Mouse (Mus musculus) thymus, postnatal 25 days (tissue): Measurements from ENCODE around the gene Adgrv1.

ENCODE experiments used
- DNase-seq: peaks from one replicate; pipeline ENCODE4 v3.0.0; 2022

The Adgrv1 gene

DNA sequence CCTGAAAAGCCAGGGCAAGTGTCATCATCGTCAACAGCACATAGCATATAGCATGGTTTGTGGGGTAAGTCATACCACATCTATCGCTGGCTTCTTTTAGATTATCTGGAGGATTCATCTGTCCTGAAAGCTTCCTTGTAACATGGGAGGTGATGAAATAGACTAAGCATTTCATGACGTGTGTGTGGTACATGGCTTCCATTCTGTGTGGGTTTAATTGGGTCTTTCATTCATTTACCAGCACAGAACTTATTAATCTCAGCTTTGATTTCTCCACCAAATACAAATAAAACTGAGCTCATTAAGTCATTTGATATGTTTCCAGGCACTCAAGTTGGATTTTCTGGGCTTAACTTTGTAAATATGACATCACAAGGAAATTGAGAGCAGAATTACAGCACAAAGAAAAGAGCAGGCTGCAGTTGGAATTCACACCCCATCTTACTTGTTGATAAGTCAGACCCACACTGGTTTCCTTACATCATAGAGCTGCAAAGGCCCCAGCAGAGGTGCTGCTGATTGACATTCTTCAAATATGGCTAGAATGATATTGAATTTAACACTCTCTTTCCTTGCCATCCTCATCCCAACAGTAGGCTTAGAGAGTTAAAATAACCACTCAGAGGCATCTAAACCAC, 396.1 kb downstream of the Adgrv1 start:
- DNase-seq, result no peak

DNA sequence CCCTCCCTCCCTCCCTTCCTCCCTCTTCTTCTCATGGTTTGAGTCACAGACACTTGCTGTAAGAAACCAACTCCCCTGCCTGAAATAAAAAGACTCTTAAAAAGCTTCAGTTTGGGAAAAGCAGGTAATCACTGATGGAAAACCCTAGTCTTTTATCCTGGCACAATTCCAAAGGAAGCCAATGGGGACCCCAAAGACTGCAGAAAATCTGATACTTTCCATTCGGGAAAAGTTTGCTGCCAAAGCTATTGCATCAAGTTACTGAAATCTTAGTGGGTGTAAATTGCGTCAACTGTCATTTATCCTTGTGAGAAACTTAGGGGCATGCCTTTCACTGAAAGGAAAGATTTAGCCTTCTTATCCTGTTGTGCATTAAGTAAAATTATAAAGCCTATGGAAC, 398.9 kb downstream of the Adgrv1 start:
- DNase-seq, result no peak

DNA sequence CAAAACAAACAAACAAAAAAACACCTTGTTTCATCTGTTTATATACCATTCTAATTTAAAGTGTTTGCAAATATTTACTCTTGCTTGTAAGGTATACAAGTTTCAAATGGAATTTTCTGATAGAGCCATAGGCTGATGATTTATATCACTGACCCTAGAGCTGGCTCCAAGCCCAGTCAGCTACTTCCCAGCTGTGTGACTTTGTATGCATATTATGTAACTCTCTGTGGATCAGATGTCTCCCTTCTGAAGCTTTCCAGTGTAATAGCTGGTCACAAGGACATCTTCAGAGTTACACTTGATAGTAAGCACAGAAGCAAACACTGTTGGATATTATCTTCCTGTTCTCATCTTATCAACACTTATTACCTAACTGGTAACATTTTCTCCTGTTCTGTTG, 400.1 kb downstream of the Adgrv1 start:
- DNase-seq, result no peak

DNA sequence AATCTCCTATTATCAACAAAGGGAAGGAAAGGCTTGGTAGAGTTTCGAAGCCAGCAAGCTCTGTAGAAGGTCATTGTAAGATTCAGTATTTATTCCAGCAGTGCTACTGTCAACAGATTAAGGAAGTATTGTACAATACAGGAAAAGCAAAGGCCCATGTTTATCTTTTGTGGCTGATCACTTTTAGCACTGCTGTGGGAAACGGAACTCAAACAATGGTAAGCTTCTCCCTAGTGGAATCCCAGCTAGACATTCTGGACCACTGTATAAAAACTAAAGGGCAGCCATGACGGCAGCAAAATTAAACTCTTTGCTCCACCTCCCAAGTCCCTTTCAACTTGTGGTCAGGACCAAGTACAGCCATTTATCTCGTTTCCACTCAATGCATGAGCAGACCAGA, 402.8 kb downstream of the Adgrv1 start:
- DNase-seq, result no peak

DNA sequence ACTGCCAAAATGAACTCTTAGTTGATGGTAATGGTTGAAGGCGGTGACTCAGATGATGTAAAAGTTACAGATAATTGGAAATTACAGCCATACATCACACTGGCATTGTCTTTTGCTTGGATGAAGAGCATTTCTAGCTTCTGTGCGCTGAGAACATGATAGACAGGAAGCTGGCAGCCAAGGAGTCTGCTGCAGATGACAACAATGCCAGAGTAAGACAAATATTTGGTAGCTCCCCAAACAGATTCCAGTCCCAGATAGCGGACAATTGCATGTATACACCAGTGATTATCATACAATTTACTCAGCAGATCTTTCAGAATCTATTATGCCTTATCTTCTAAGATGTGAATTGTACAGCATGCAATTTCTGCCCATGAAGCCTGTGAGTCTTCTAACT, 409.2 kb downstream of the Adgrv1 start:
- no peak for DNase-seq

DNA sequence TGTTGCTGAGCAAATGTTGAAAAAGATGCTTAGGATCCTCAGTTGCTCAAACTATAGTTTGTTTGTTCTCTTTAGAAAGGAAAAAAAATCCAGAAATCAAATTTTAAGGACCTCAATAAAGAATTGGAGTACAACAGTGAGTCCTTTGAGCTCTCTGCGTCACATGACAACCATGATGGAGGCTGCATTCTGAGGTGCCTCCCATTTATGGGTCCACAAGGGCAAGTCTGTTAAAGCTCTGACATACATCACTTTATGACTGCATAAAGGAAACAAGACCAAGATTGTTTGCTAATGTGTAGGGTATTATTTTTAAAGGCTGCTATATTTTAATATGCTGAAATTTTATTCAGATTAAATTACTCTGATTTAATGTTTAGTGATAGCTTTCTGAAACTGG, 410.6 kb downstream of the Adgrv1 start:
- DNase-seq, result no peak

DNA sequence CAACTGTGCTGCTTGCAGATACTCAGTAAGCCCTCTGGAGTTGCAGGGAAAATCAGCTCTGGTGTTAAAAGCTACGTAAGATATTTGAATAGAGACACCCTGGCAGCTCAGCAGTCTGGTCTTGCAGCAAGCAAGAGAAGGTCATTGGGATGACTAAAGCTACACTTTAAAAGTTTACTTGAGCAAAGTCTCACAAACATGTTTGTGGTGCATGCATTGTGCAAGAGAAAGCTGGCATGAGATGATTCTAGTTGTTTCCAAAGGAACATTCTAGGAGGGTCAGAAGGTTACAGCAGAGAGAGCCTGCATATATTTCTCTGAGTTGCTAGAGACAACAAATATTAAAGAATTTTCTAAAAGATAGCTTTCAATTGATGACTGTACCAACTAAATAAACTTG, 421.5 kb downstream of the Adgrv1 start:
- no peak for DNase-seq

GRCm38 (mm10) chr13:81210516-81210915, 422.4 kb downstream of the Adgrv1 start:
- DNase-seq, result no peak

DNA sequence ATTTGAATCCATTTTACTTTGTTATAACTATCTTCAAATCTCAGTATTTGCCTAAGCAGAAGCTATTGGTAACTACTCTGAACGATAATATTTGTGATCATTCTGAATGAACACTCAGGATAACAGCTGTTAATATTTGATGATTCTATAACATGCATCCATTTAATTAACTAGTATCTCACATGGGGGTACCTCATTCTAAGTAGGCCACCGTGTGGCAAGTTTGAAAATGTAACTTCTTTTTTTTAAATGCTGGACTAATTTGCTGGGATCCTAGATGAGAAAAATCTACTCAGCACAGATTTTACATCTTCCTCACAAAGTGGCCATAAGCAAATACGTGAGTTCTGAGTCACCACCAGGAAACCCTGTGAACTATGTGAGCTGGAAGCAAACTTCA, 423.1 kb downstream of the Adgrv1 start:
- no peak for DNase-seq

- DNase-seq, result no peak
These were observed 424.8 kb downstream of the Adgrv1 start for GRCm38 (mm10) chr13:81208106-81208613.

GRCm38 (mm10) chr13:81181966-81182908, 450.7 kb downstream of the Adgrv1 start:
- no peak for DNase-seq

DNA sequence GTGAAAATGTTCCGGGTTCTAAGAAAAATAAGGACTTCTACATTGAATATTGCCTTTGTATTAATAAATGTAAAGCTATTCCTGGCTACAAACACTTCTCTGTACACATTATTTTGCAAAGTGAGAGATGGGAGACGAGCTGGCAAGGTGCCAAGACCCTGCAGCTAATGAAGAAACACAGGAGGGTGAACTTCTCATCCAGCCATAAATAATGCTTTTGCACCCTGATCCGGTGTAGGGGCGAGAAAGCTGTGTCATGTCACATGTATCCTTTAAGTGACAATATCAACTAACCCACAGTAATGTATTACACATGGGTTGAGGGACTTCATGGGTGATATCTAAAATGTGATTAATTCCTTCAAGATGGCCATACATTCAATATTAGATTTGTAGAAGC, 451.5 kb downstream of the Adgrv1 start:
- no peak for DNase-seq

GRCm38 (mm10) chr13:81176820-81177219, 456.1 kb downstream of the Adgrv1 start:
- no peak for DNase-seq

GRCm38 (mm10) chr13:81176071-81176470, 456.9 kb downstream of the Adgrv1 start:
- DNase-seq, result peak; percentile 21

- DNase-seq, result no peak
These were observed 461.8 kb downstream of the Adgrv1 start for GRCm38 (mm10) chr13:81171115-81171514.

DNA sequence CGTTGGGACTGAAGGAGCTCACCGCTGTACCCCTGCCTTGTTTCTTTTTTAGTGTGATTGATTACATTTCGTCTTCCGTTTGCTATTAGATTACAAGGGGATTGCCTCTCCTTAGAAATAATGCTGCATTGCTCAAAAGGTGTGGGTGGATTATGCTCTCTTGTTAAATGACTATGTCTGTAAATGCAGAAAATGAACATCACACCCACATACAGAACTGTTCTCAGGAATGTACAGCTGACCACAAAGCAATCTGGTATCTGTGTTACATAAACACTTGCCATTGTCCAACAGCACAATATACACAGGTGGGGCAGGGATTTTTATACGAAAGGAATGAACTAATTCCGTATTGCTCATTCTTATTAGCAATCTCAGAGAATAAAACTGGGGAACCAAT, 465.5 kb downstream of the Adgrv1 start:
- DNase-seq, result no peak

- DNase-seq, result no peak
These were observed 473.1 kb downstream of the Adgrv1 start for GRCm38 (mm10) chr13:81159808-81160207.

- DNase-seq, result no peak
These were observed 477.6 kb downstream of the Adgrv1 start for GRCm38 (mm10) chr13:81155322-81155721.

DNA sequence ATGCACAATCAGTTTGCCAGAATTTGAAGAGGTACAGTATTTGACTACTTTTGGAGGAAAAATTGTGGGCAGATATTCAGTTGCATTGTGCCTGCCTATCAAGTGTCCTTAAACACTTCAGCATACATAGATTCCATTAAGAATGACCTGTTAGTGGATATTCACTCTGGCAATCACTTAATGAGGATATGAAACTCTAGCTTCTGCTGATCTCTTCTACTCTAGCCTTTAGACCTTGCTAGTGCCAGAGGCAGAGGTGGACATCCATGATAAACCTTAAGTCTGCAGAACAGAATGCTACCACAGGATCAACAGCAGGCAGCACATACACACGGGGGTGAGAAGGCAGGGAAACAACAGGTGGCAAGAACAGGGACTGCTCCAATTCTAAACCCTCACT, 488.5 kb downstream of the Adgrv1 start:
- no peak for DNase-seq

DNA sequence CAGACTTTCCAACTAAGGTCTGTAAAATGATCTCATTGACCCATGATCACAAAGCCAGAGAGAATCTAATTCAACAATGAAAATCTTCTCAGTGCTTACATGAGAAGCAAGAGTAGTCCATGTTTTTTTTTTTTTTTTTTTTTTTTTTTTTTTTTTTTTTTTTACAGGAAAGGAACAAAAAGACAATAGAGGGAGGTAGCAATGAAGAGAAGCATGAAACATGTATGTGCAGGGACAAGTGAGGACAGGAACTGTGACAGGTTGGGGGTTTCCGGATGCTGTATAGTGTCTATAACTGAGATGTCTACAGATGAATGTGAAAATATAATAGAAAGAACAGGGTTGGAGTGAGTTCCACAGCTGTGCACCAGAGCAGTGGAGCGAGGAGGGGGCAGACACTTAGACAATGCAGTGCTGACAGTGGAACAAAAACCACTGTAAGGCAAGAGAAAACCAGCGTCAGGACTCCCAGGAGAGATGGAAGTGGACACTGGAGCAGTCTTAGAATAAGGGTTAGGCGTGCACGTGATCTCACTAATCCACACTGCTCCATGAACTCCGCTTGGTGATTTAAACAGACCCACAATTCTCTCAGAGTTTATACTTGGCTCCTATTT, 490.6 kb downstream of the Adgrv1 start:
- no peak for DNase-seq

GRCm38 (mm10) chr13:81136652-81137422, 496.1 kb downstream of the Adgrv1 start:
- no peak for DNase-seq

DNA sequence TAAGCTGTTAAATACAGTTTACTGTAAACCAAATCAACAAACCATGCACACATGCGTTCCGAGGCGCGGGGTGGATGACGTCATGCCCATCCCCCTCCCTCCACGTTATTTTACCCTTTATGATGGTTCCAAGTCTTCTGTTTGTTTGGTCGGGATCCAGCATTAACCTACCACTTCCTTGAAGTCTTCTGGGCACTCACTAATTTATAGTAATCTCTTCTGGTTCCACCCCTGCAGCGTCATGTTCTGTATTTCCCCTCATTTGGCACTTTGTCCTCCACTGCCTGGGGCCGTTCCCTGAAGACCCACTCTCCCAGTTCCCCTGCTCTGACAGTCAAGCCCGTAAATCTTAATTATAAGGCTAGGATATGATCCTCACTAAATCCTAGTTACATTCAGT, 497.0 kb downstream of the Adgrv1 start:
- no peak for DNase-seq

DNA sequence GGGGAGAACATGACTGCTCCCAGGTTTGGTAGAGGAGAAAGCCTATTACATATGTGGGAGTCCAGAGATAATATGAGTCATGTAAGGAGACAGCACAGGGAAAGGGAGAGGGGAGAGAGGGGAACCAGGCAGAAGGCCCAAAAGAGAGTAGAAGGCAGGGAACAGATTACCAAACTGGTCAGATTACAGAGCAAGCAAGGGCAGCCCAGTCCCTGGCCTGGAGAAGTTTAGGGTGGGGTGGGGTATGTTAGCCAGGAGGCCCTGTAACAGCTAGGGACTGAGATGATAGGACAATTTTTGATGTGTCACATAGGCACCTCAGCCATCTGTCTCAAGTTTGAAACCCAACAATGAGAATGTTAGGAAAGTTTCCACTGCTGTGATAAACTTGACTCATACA, 498.5 kb downstream of the Adgrv1 start:
- no peak for DNase-seq
